Mouse (Mus musculus) E14TG2a.4 (cell line): ENCODE measurements around the gene Ubqln2.

ENCODE experiments used
- CTCF ChIP-seq: conservative IDR thresholded peaks from 2 replicates; pipeline ENCODE4 v1.5.1; 2014; ENCODE audit warnings: low read length
- NANOG ChIP-seq: IDR thresholded peaks from 2 replicates; pipeline ENCODE4 v1.6.1; 2014; ENCODE audit warnings: borderline replicate concordance, low read length, mixed read lengths
- POU5F1 ChIP-seq: IDR thresholded peaks from 2 replicates; pipeline ENCODE4 v1.6.1; 2014; ENCODE audit warnings: low read length, borderline replicate concordance

DNA sequence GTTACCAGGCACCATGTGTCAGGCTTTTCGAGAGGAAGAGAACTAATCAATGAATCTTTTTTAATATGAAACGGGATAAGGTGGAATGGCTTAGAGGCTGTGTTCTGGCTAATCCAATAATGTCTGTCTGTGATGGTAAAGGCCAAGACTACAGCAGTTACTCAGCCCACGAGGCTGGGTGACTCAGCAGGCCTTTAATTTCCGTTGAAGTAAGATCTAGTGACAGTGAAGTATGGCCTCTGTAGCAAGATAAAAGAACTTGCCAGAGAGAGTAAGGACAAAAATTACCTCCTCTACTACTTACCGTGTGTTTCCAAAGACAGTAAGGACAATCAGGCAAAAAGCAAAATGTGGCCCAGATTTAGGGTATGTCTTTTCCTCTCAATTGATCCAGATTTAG lies 46.1 kb upstream of the Ubqln2 start:
- TF ChIP-seq CTCF (no peak), NANOG (no peak), POU5F1 (no peak)
